Mouse (Mus musculus) megakaryocyte-erythroid progenitor cell, adult 5-6 weeks (primary cell): ENCODE results near the gene Trib2. TPM values are rescaled to one million over a fixed set of nuclear protein-coding genes. Genes with fewer than 3 reads are reported as not detected.

Experiments
- ATAC-seq: replicated peaks from 2 replicates; pipeline ENCODE4 v1.8.0; 2016; ENCODE audit warnings: mild to moderate bottlenecking, inconsistent platforms; ENCODE audit not compliant: severe bottlenecking, poor library complexity, low FRiP score, low TSS enrichment
- total RNA-seq, 2 experiments: library from RNA; stranded (forward) in 1 of 2; stranded (reverse) in 1 of 2; fragments of 200-1000, 215-1000 nt in 1 of 2; fragments of >200 nt in 1 of 2; fragmentation: Nextera tagmentation in 1 of 2; gene quantifications; 2 replicates each; pipeline ENCODE4 v1.2.3; 2014 to 2017

The Trib2 gene
- total RNA-seq, 2 experiments from 2014 or later, result 55.4 to 71.0 TPM

DNA sequence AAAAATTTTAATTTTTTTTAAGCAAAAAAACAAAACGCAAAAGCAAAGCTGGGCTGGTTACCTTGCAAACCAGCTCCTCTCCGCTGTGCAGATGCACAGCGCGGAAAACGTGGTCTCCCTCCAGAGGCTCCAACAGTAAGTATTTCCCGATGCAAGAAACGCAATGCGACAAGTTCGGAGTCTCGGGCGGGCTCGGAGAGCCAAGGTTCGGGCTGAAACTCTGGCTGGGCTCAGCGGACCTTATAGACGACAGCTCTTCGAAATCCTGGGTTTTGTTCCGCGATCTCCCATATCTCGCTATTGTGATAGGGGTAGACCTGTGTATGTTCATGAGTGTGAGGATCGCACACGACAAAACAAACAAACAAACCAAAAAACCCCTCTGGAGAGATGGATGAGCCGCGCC lies 1.5 kb downstream of the Trib2 start:
- ATAC-seq, result peak; percentile 3

DNA sequence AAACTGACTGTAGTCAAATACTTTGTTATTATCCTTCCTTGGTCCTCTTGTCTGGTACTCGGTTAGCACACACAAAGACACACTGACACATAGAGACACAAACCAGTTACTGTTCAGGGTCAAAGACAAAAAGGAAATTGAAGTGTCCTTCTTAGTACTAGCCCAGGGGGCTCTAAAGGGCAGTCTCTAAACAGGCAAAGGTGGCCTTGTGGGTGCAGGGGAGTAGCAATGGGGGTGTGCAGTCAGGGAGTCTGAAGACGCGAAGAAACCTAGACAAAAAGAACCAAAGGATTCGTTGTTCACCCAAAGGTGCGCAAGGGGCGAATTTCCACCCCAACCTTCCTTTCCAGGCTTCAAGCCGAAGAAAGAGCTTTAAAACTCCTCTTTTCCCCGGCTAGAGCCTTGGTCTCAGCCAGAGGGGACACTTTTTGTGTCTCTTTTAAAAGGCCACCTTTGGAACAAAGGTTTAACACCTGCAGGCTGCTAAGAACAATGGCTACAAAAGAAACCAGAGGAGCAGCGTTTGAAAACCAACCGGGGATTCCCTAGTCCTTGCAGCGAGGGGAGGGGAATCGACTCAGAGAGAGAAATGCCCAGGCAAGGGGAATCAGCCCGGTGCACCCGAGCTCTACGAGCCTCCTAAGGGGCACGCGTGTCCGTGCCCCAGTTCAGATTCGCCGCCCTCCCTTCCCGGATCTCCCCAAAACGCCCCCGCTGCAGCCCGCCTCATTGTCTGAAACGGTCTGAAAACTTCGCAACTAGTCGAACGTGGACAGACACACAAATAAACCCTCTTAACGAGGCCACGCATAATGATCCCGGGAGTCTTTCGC lies 2.3 kb downstream of the Trib2 start:
- no peak for ATAC-seq

DNA sequence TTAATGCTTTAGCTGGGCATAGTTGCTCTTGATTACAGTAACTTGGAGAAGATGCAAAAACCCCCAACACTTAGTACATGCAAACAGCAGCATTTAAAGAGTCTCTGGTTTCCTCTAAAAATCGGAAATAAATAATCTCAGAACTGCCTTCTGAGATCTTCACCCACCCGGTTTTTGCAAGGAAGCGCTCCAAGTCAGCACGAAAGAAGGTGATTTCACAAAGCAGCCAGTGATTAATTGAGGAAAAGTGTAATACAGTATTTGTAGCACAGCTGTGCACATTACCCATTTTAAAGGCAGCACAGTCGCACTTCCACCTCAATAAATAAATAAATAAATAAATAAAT lies 2.9 kb downstream of the Trib2 start:
- no peak for ATAC-seq

DNA sequence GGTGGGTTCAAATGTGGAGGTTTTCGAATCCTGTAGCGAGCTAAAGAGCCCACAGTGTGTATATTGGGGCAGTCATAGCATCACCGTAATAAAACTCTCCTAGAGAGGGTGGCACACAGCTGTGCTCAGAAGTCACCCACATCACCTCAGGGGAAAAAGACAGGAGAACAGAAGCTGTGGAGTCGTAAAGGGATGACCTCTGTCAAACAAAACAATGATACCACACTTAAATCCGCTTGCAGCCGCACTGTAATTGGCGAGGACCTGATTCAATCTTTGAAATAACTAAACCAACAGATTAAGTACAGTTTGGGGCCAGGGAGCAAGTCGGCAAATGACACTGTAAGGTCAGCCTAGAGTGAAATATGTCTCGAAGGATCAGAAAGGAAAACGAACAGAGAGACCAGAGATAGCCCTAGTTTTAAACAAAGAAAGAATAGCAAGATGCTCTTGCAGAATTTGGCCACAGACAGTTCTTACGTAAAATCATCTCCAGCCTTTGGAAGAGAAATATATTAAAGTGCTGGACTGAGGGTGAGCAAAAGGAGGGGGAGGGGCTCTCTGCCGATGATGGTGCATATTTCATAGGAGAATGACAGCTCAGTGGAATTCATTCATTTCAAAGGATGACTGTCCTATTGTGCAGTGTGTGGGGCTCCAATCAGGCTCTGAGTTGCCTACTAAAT lies 3.4 kb downstream of the Trib2 start:
- no peak for ATAC-seq

DNA sequence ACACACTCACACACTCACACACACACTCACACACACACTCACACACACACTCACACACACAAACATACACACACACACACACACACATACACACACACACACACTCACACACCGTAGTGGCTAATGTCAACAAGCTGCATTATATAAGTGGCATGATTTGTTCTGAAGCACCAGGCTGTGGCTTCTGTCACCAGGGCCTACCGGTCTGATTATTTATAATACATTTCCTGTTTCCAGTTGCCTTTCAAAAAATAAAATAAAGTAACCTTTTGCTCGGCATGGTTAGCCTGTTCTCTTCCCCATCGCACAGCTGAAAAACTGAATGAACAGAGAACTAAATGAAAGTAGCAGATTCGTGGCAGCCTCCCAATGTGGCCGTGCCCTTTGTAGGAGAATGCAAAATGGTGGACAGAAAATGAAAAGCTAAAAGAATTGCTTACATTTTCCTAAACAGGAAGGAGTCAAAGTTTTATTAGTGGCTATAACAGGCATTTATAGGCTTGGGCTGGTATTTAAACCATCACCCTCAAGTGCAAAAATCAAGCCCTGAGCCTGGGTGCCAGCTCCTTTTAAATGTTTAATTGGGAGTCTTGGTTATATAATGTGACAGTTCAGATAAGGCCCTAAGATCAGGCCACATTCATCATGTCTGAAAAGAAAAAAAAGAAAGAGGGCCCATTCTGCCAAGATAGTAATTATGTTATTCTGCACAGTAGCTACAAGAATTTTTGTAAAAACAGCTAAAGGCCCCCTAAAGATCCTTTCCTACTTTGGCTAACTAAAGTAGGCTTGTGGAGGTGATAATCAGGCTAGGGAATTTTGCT lies 4.4 kb downstream of the Trib2 start:
- ATAC-seq, result no peak

DNA sequence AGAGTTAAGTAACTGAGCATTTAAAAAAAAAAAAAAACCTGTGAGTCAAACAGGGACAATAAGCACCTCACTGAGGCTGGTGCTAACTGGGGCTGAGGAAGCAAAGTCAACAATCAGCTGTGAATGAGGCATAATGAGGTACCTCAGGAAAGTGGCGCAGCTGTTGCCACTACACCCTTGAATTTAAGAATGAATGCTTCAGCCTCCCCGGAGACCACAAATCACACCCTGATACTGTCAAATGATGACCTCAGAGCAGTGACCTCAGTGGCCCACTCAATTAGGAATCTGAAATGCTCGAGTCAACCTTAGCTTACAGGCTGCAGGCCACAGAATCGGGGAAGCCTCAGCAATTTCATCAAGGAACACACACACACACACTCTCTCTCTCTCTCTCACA lies 5.0 kb downstream of the Trib2 start:
- no peak for ATAC-seq

DNA sequence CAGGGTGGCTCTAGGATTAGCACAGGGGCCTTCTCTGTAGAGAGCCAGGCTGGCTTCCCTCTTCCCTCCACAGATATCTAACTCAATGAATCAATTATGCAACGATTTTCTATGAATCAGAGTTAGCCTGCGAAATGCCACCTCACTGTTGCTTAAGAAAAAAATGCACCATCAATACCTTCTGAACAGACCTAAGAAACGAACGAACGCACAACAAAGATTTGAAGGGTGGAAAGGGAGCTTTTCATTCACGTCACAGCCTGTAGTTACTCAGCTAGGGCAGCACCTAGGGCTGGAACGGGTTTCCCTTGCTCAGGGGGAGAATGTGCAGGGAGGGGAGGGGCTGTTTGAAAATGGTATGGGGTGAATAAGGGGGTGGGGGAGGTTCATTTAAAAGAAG lies 5.8 kb downstream of the Trib2 start:
- no peak for ATAC-seq

DNA sequence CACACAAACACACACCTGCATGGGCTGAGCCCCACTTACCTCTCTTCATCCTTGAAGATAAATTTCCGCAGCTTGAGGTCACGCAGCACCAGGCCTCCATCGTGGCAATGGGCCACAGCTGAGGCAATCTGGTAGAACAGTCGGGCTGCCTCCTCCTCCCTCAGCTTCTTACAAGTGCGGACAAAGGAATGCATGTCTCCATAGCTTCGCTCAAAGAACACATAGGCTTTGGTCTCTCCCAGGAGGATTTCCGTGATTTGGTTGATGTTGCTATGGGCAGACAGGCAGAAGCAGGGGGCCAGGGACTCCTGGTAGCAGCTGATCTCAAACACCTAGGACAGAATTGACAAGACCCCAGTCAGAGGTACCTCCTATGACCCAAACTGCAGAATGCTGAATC lies 7.1 kb downstream of the Trib2 start:
- ATAC-seq, result no peak

DNA sequence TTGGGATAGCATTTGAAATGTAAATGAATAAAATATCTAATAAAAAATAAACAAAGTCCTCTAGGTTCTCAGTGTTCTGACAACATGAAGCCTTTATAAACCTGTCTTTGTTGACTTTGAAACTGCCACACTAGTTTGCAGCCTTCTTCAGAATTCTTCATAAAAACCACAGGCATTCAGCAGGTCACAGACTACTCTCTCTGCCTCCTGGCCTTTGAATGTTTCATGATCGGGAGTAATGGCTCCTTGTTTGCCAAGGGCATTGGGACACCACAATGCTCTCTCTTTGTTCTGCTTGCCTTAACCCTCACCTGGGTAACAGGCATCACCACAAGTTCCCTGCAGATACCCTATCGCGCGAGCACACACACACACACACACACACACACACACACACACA lies 7.5 kb downstream of the Trib2 start:
- no peak for ATAC-seq

DNA sequence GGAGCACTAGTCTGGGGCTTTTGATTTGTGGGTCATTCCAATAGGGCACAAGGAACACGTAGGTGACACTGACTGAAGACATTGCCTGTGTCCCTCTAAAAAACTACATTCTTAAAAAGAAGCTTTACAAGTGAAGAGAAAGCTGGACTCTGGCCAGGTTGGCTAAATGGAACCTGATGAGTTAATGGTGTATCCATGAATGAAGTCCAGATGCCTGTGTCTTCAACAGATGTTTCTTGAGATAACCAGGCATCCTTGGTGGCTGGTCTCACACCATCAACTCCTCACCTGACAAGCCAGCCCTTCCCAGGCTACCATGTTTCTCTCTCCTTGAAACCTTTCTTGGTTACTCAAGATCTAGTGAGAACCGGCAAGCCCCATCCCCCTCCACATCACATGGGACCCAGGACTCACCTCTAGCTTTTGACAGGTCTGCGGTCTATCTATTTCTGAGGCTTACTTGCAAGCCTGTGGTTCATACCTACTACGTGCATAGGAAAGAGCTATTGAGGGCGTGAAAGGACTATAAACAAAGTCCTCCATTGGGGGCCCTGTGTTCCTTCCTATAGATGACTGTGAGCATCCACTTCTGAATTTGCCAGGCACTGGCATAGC lies 8.4 kb downstream of the Trib2 start:
- peak; percentile 56 for ATAC-seq

DNA sequence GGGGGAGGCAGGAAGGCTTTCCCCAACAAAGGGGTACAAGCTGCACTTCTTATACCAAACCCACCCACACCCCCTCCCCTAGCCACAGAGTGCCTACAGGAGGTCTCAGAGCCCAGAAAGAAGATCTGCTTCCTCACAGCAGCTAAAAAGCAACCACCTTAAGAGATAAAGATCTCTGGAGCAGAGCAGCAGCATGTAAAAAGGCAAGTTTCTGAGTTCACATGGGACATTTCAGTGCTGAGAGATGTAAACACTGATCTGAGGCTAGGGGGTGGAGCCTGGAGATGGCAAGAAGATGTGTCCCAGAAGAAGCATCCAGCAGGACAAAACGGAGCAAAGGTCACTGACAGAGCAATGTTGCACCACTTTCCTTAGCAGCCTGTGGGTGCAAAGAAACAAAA lies 11.8 kb downstream of the Trib2 start:
- no peak for ATAC-seq

DNA sequence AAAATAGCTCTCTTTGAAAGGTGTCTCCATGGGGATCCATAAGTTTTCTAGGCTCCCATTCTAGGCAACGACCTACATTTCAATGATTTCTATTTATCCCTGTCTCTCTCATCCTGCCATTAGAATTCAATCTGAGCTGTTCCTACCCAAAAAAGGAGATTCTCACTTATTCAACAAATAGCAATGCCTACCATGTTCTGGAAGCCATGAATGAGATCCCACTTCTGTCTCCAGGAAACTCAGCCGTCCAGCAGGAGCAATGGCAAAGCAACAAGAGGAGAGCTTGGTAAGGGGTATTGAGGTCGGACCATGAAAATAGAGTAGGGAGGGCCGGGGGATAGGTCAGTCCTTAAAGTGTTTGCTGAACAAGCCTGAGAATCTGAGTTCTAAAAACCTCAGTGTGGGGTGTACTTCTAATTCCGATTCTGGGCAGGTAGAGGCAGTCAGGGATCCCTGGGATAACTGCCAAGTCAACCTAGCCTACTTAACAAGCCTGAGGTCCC lies 12.7 kb downstream of the Trib2 start:
- ATAC-seq, result no peak

DNA sequence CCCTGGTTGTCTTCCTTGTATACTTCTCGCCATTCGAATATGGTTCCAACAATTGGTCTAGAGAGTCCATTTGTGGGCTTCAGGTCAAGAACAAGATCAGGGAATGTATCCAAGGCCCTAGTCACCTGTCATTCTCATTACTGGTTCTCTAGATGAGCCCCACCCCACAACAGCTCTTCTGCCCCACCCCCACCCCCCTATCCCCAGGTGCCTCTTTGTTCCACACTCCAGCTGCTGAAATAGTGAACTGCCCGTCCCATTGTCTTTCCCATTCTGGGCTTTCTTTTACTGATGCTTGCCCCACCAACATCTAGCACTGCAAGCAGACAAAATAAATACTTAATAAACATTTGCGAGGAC lies 15.2 kb downstream of the Trib2 start:
- no peak for ATAC-seq

DNA sequence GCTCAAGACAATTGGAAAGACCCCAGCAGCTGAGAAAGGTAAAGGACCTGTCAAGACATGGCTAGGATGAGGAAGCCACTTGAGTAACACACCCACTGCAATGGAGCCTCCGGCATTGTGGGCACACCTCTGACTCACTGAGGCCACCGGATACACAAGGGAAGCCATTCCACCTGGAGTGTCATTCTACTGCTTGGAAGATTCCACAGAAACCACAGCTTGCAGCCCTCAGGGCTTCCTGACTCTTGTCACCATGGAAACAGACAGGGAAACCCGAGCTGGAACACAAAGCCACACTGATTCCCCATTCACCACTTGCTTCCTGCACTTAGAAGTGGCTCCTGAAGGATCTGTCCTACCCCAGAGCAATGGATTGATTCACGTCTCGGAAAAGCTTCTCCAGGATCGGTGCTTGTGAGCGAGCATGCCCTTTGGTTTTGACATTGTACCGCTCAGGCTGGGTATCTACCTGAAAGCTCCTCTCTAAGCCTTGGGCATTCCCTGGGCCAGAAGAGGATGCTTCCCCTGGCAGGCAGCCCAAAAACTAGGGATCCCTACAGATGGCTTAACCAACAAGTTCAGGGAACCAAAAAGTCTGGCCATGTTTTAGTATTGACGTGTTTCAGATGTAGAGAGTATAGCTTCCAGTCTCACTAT lies 15.7 kb downstream of the Trib2 start:
- ATAC-seq, result no peak

DNA sequence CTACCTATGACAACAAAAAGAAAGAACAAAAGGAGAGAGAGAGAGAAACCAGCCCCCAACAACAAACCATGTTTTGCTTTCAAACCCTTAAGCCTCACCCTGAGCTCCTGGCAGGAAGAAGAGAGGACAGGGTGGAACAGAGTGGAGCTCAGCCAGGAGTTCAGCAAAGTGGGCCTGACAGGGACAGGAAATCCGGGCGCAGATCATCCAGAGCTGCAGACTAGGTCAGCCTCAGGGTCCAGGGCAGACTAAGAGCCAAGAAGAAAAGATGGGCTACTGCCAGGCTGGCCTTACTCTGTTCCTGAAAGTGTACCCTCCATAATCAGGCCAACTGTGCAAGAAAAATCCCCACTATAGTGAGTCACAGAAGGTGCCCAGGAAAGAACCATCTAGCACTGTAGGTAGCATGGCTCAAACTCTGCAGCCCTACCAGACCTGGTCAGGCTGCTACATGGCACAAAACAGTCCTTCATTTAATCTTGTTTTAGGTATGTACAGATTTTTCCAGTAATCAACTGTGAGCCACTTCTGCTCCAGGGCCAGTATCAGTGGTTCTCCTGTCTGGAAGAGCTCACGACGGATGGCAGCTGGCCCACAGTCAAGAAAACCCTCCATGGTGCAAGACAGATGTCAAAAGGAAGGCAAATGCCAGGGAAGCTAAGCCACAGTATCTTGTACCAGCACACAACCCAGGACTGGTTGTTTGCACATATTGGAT lies 16.4 kb downstream of the Trib2 start:
- no peak for ATAC-seq

DNA sequence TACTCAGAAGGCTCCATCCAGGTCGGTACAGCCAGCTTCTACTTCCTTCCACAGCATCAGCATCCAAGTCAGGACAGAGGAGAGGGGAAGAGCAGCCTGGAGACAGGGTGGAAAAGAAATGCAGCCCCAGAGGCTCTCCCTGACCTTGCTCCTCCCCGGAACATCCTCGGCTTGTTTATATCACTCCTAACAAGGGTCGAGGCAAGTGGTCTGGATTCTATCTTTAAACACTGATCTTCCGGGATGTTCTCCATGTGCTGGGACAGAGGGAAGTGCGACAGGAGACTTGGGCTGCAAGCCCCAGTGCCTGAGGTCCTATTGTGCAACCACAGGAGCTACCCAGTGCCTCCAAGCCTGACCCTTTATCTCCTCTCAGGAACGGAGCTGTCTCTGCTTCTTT lies 18.7 kb downstream of the Trib2 start:
- no peak for ATAC-seq

DNA sequence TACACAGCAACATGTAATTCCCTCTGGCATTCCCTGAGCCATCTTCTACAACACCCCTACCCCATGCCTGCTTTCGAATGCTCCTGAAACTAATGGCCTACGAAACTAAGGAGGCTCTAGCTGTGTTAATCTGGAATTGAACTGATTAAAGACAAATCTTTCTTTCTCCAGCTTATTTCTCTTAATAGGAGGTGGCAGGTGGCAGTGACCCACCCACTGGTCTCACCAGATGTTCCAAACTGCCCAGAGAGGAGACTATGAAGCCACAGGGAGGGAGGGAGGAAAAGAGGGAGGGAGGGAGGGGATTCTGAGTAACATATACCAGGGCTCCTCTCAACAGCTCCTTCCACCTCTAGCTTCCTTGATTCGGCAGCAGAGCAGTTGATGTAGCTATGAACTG lies 20.8 kb downstream of the Trib2 start:
- ATAC-seq, result no peak

DNA sequence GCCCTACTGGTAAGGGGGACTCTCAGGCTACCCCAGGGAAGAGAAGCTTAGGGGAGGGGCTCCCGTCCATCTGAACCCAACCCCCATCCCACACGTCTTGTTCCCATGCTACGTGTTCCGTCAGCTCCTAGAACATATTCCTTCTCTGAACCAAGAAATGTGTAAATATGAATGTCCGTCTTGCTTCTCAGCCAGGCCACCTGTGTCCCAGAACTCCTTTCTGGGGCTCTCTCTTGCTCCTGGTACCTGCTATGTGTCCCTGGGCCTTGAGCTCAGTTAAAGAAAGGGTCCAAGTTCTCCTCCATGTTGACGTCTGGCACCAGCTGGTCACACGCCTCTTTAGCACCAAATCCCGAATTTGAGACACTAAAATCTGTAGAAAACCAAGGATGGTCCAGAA lies 23.4 kb downstream of the Trib2 start:
- no peak for ATAC-seq

DNA sequence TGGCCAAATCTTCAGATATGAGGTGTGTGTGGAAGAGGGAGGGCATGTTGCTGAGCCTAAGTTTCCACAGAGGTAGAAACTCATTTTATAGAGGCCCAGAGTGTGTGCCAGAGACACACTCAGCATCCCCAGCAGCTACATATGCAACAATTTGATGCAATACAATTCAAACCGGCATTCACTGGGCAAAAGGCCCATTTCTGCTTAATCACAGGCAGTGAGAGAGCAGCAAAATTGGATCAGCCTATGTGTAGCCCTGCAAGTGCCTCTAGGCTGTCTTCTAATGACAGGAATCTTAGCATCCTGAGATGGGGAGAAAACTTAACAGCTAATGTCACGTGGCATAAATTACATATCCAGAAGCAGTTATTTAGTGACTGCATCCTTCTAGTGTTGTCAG lies 26.5 kb downstream of the Trib2 start:
- no peak for ATAC-seq
